Mouse (Mus musculus) cortical plate, adult 2 months (tissue): Measurements from ENCODE around the gene Erbb3. TPM values are rescaled to one million over a fixed set of nuclear protein-coding genes. Genes with fewer than 3 reads are reported as not detected.

Experiments used
- H3K27ac ChIP-seq: fragments of 200-500 bp; 2 replicates; pipeline ENCODE4 v1.5.1; 2012; ENCODE audit warnings: low read length, control low read depth, inconsistent platforms; ENCODE audit not compliant: insufficient read depth
- H3K4me1 ChIP-seq: fragments of 200-500 bp; 2 replicates; pipeline ENCODE4 v1.6.1; 2011; ENCODE audit warnings: low read length; ENCODE audit not compliant: control insufficient read depth, insufficient read depth
- H3K4me3 ChIP-seq: fragments of 200-500 bp; 2 replicates; pipeline ENCODE4 v1.5.1; 2011; ENCODE audit warnings: mild to moderate bottlenecking, low read length, control low read depth; ENCODE audit not compliant: insufficient read depth
- CTCF ChIP-seq: fragments of 200-500 bp; IDR thresholded peaks from 2 replicates; pipeline ENCODE4 v1.5.1; 2011; ENCODE audit warnings: mild to moderate bottlenecking, control low read depth, low read length; ENCODE audit not compliant: insufficient read depth; ENCODE audit errors: extremely low read depth
- POLR2A ChIP-seq: fragments of 200-500 bp; IDR thresholded peaks from 2 replicates; pipeline ENCODE4 v1.6.1; 2011; ENCODE audit warnings: mild to moderate bottlenecking, low read length, control low read depth; ENCODE audit not compliant: insufficient read depth; ENCODE audit errors: extremely low read depth
- polyA plus RNA-seq: library from polyadenylated mRNA; depleted of rRNA; stranded (reverse); fragments of >200 nt; gene quantifications from 2 replicates; pipeline ENCODE4 v1.2.3, GENCODE M21; 2012

Erbb3 gene
- polyA plus RNA-seq, 1 experiment = 9.1 TPM

DNA sequence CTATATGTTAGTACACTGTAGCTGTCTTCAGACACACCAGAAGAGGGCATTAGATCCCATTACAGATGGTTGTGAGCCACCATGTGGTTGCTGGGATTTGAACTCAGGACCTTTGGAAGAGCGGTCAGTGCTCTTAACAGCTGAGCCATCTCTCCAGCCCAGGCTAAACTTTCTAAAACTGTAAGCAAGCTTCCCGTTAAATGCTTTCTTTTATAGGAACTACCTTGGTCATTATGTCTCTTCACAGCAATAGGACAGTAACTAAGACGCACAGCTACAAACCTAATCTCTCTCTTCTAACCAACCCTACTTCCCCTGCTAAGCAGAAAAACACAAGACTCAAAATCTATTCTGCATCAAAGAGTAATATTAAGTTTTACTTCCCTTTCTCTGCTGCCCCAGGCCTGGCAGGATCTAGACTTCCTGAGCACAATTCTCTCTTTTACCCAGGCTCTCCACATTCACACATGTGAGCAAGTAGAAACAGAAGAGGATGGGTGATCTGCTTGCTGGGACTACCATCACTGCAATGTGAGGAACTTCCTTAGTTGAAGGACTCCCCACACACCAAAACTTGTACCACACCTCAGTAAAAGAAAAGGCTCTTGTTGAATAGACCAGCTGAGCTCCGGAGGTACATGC is 53.7 kb downstream of the Erbb3 start:
- TF ChIP-seq POLR2A (no peak), CTCF (no peak)
- no peak overlapping the region for H3K4me3 ChIP-seq
- no peaks in the 10 kb centered on the region for H3K4me1 ChIP-seq
- no peak overlapping the region for H3K27ac ChIP-seq

DNA sequence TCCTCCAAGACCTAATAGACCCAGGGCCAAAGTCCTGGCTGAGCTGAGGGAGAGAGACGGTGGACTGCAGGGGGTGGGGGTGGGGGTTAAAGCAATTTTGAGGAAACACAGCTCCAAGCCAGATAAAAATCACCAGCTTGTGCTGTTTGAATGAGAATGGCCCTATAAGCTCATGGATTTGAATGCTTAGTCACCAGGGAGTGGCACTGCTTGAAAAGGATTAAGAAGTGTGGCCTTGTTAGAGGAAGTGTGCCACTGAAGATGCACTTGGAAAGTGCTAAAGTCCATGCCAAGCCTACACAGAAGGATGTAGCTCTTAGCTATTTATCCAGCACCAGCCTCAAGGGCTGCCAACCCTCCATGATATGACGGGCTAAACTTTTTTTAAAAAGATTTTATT is 54.2 kb downstream of the Erbb3 start:
- no peak overlapping the region for H3K27ac ChIP-seq
- no peak overlapping the region for H3K4me3 ChIP-seq
- TF ChIP-seq CTCF = no peak
- TF ChIP-seq POLR2A = no peak
- H3K4me1 ChIP-seq = no peaks in the 10 kb centered on the region

GRCm38 (mm10) chr10:128526366-128527356 is 62.8 kb downstream of the Erbb3 start:
- no peaks in the 10 kb centered on the region; the same call in 1 of the 2 replicates for H3K4me1 ChIP-seq
- TF ChIP-seq CTCF (no peak), POLR2A (no peak)
- no peak overlapping the region for H3K27ac ChIP-seq
- H3K4me3 ChIP-seq = peak overlapping the region; percentile 61

DNA sequence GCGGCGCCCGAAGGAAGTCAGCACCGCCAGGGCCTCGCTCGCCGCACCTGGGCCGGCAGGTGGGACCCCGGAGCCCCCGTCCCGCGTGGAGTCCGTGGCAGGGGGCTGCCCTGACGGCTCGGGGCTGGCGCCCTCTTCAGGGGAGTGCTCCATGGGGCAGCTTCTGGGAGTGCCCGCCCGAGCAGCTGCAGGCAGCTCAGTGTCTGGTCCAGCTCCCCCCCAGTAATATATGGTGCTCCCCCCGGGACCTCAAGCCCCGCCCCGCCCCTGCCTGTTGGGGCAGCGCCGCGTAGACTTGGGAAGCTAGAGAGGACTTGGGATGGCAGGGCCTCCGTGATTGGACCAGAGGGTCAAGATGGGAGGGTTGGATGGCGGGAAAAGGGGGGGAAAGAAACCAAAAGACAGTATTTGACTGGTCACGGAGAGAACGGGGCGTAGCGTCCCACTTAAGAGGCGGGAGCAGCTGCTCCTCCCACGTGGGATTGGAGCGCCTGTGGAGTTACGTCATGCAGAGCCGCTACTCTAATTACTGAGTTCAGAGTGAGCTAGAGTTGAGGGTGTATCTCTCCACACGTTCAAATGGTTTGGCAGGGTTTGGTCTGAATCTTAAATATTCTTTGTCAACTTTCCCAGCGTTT is 63.7 kb downstream of the Erbb3 start, which contains the start of gene Esyt1:
Esyt1 (minus strand) TSS at position 201 of the 638 bp plus-strand sequence.
- H3K4me1 ChIP-seq = no peaks in the 10 kb centered on the region; the same call in 1 of the 2 replicates
- H3K4me3 ChIP-seq = peak within 1 kb of the TSS; percentile 61
- 0 out of 2 replicates have a peak within 1 kb of the TSS, but pooled peaks have one; percentile 3 for H3K27ac ChIP-seq
- TF ChIP-seq POLR2A = peak; percentile 32; the same call in 1 of the 2 replicates
- TF ChIP-seq CTCF = no peak

GRCm38 (mm10) chr10:128524732-128525662 is 64.5 kb downstream of the Erbb3 start:
- TF ChIP-seq CTCF (no peak), POLR2A (no peak)
- H3K27ac ChIP-seq = 0 out of 2 replicates have a peak overlapping the region, but pooled peaks have one; percentile 3
- H3K4me1 ChIP-seq = no peaks in the 10 kb centered on the region; the same call in 1 of the 2 replicates
- H3K4me3 ChIP-seq = peak overlapping the region; percentile 61

DNA sequence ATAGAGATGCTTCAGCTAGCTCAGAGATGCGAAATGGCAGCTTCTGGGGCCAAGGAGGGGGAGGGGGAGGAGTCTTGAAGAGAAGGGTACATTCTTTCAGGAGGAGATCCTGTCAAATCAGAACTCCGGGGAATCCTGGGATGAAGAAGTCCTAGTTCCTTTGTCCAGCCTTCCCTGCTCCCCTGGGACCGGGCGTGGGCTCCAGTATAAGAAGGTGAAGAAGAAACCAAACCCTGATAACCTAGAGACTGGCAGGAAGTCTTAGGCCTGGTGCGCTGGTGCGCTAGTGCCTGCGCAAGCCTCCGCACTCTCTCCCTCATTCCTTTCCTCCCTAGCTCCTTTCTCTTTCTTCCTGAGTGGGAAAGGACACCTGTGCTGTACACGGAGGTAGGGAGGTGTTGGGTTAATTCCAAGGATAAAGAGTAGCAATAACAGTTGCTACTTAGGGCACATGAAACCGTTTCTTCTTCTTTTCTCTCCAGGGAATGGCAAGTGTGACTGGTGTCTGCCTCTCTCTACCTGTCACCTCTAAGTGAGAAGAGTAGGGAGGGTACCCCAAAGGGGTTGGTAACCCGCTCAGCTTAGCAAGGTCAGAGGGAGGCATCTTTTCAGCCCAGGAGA is 65.2 kb downstream of the Erbb3 start:
- no peak for TF ChIP-seq POLR2A
- no peak for TF ChIP-seq CTCF
- no peak overlapping the region for H3K27ac ChIP-seq
- H3K4me1 ChIP-seq = no peaks in the 10 kb centered on the region; the same call in 1 of the 2 replicates
- peak overlapping the region; percentile 61 for H3K4me3 ChIP-seq

- no peak overlapping the region for H3K27ac ChIP-seq
- no peak overlapping the region for H3K4me3 ChIP-seq
- no peak for TF ChIP-seq CTCF
- no peak for TF ChIP-seq POLR2A
- no peaks in the 10 kb centered on the region; the same call in 1 of the 2 replicates for H3K4me1 ChIP-seq
Observed at GRCm38 (mm10) chr10:128522351-128522750, 67.1 kb downstream of the Erbb3 start.

DNA sequence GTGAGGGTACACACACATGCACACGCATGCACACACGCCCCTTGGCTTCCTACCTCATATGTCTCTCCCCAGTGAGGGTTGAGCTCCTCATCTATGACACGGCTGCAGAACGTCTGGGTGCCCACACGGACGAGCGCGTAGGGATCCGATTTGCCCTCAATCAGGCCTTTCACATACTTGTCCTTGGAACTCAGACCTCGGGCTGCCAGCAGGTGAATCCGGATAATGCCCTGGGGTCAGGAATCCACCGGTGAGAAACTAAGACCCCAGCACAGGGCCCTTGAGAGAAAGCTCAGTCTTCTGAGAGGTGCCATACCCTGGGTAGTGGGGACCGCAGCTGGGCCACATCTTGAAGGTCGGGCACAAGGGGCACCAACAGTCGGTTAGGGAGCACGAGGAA is 68.9 kb downstream of the Erbb3 start:
- Histone ChIP-seq H3K27ac (no peak overlapping the region), H3K4me1 (no peaks in the 10 kb centered on the region), H3K4me3 (no peak overlapping the region)
- TF ChIP-seq CTCF (no peak), POLR2A (no peak)
